Mouse (Mus musculus): Measurements from ENCODE around the gene Atp8b5.

GRCm38 (mm10) chr4:43266146-43266545 lies 813 bp upstream of the Atp8b5 start:
- TF ChIP-seq GATA1 (IDR thresholded peaks at IDR 0.05; ENCODE audit: low read length) (no peak), TAL1 (IDR thresholded peaks at IDR 0.05; ENCODE audit: low read length) (no peak)

All from erythroblast, embryonic 14.5 days (primary cell).